Mouse (Mus musculus) C2C12 (cell line): ENCODE results near the gene Sun5.

ENCODE experiments used
- CEBPB ChIP-seq: IDR thresholded peaks from one replicate; pipeline ENCODE4 v1.6.1; 2011; ENCODE audit warnings: low read depth, mild to moderate bottlenecking, control low read depth, moderate library complexity
- CTCF ChIP-seq: IDR thresholded peaks from one replicate; pipeline ENCODE4 v1.5.1; 2011; ENCODE audit not compliant: control insufficient read depth, insufficient read depth, insufficient read length
- USF1 ChIP-seq: IDR thresholded peaks from one replicate; pipeline ENCODE4 v1.6.1; 2011; ENCODE audit warnings: low read depth, mild to moderate bottlenecking, control low read depth, moderate library complexity

DNA sequence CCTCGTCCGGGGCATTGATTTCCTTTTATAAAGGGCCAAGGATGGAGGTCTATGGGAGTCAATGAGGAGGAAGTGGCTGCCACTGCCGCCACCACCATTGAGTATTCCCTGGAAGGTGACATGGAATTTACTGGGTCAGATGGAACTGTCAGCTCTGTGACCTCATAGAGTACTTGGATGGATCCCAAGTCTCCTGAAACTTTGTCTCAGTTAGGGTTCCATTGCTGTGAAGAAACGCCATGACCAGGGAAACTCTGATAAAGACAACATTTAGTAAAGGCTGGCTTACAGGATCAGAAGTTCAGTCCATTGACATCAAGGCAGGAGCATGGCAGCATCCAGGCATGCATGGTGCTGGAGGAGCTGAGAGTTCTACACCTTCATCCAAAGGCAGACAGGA is at the start of gene Sun5:
- TF ChIP-seq CTCF, result no peak
- TF ChIP-seq CEBPB, result no peak
- no peak for TF ChIP-seq USF1
